Mouse (Mus musculus): ENCODE results near the gene Ak5. TPM values are rescaled to one million over a fixed set of nuclear protein-coding genes. Genes with fewer than 3 reads are reported as not detected.

Ak5 gene
- total and polyA plus RNA-seq, 3 experiments = 0.13 to 0.79 (median 0.23) TPM

- TF ChIP-seq ELF1 (IDR thresholded peaks at IDR 0.05; ENCODE audit: low read depth, low read length) = peak; percentile 84
- TF ChIP-seq ETS1 (conservative IDR thresholded peaks at IDR 0.05; ENCODE audit: low read depth, low read length) = 0 out of 2 replicates have a peak, but pooled peaks have one; percentile 12
- TF ChIP-seq RCOR1 (conservative IDR thresholded peaks at IDR 0.05; ENCODE audit: low read depth, low read length) = no peak
- TF ChIP-seq CTCF (conservative IDR thresholded peaks at IDR 0.05 in 1 of 2, IDR thresholded peaks at IDR 0.05 in 1 of 2; ENCODE audit: low read depth in 2 of 2, low read length in 2 of 2) = no peak
- TF ChIP-seq ZKSCAN1 (IDR thresholded peaks at IDR 0.05; ENCODE audit: borderline replicate concordance, low read depth, low read length) = no peak
- TF ChIP-seq NRF1 (IDR thresholded peaks at IDR 0.05; ENCODE audit: low read depth, low read length) = peak; percentile 59
- TF ChIP-seq USF1 (IDR thresholded peaks at IDR 0.05; ENCODE audit: low read depth, low read length) = no peak
- no peak for TF ChIP-seq MYC (IDR thresholded peaks at IDR 0.05; ENCODE audit: low read depth, low read length)
- peak; percentile 88 for TF ChIP-seq MAZ (IDR thresholded peaks at IDR 0.05; ENCODE audit: low read depth, low read length)
- no peak for TF ChIP-seq EP300 (IDR thresholded peaks at IDR 0.05; ENCODE audit: low read length)
- TF ChIP-seq TCF12 (IDR thresholded peaks at IDR 0.05; ENCODE audit: low read depth, low read length) = peak; percentile 96
- TF ChIP-seq JUND (conservative IDR thresholded peaks at IDR 0.05; ENCODE audit: low read depth, low read length) = no peak
- TF ChIP-seq CHD1 (IDR thresholded peaks at IDR 0.05; ENCODE audit: low read depth, low read length) = no peak
- TF ChIP-seq POLR2A (IDR thresholded peaks at IDR 0.05; ENCODE audit: low read depth, low read length) = peak; percentile 96
- TF ChIP-seq HCFC1 (IDR thresholded peaks at IDR 0.05; ENCODE audit: low read depth, low read length) = peak; percentile 91
These were observed 46.1 kb upstream of the Ak5 start, which contains the start of gene Pigk (continued) for GRCm38 (mm10) chr3:152713991-152714902.

GRCm38 (mm10) chr3:152712957-152713356 lies 44.8 kb upstream of the Ak5 start:
- H3K27me3 ChIP-seq (replicated peaks) = no peaks in the 10 kb centered on the region
- H3K27ac ChIP-seq (ENCODE audit: insufficient read depth, low read depth) = no peak overlapping the region
- H3K36me3 ChIP-seq (replicated peaks in 1 of 2; ENCODE audit: control insufficient read depth in 1 of 2, insufficient read depth in 1 of 2, low read length in 1 of 2) = peaks cover 2% of the 10 kb centered on the region in 2 experiments
- dilution Hi-C loops (cut with MboI; ENCODE audit: extremely low pct_ligation_motif_present, extremely low pct_unique_long_range_greater_than_20kb, low sequenced_read_pairs) = no loop called here
- in situ Hi-C loops (cut with MboI; ENCODE audit: low pct_ligation_motif_present, low pct_unique_long_range_greater_than_20kb, low sequenced_read_pairs) = loop anchor here (10.0 kb wide), 1 partner anchor 238 kb away; no protein-coding TSS in a partner anchor
- H3K79me2 ChIP-seq (replicated peaks; ENCODE audit: control insufficient read depth, extremely low read depth, insufficient read depth, poor library complexity, severe bottlenecking) = peaks cover 7% of the 10 kb centered on the region
- H3K9ac ChIP-seq (ENCODE audit: insufficient read depth, low read depth) = no peak overlapping the region
- H3K4me3 ChIP-seq (replicated peaks in 1 of 3; ENCODE audit: low read depth in 2 of 3, low read length in 2 of 3, poor library complexity in 1 of 3) = no peak overlapping the region
- no peaks in the 10 kb centered on the region for H3K9me3 ChIP-seq (replicated peaks; ENCODE audit: low read length)
- no peak overlapping the region for H3K4me2 ChIP-seq (ENCODE audit: insufficient read depth, low read depth, poor library complexity, severe bottlenecking)
- DNase-seq (ENCODE audit: extremely low read depth) = peak; percentile 25
- peaks cover 6 to 19% of the 10 kb centered on the region in 2 experiments for H3K4me1 ChIP-seq (ENCODE audit: control insufficient read depth in 1 of 2, insufficient read depth in 2 of 2)
- TF ChIP-seq KAT2A (IDR thresholded peaks at IDR 0.05; ENCODE audit: insufficient replicate concordance, low read length) = no peak
- TF ChIP-seq CTCF (conservative IDR thresholded peaks at IDR 0.05 in 1 of 2, IDR thresholded peaks at IDR 0.05 in 1 of 2; ENCODE audit: low read depth in 2 of 2, low read length in 2 of 2) = peak in 1 of 2 experiments; percentile 61; a peak in 2 of 4 replicates
- peak; percentile 49 for TF ChIP-seq SMC3 (IDR thresholded peaks at IDR 0.05; ENCODE audit: low read depth, low read length)
- no peak for TF ChIP-seq CHD1 (IDR thresholded peaks at IDR 0.05; ENCODE audit: low read depth, low read length)
- peak; percentile 56; the same call in 1 of the 2 replicates for TF ChIP-seq MAX (IDR thresholded peaks at IDR 0.05; ENCODE audit: low read length)
- TF ChIP-seq EP300 (IDR thresholded peaks at IDR 0.05; ENCODE audit: low read length) = no peak
- TF ChIP-seq MYC (IDR thresholded peaks at IDR 0.05; ENCODE audit: low read depth, low read length) = peak; percentile 77
- TF ChIP-seq UBTF (IDR thresholded peaks at IDR 0.05; ENCODE audit: low read depth, low read length) = no peak
- no peak for TF ChIP-seq CHD2 (IDR thresholded peaks at IDR 0.05; ENCODE audit: low read length)
- TF ChIP-seq RAD21 (IDR thresholded peaks at IDR 0.05; ENCODE audit: low read depth, low read length) = peak; percentile 64
- no peak for TF ChIP-seq ZKSCAN1 (IDR thresholded peaks at IDR 0.05; ENCODE audit: borderline replicate concordance, low read depth, low read length)

All from CH12.LX (cell line).